ENCODE assay signal across 18 mouse cellular contexts in the genomic region with DNA sequence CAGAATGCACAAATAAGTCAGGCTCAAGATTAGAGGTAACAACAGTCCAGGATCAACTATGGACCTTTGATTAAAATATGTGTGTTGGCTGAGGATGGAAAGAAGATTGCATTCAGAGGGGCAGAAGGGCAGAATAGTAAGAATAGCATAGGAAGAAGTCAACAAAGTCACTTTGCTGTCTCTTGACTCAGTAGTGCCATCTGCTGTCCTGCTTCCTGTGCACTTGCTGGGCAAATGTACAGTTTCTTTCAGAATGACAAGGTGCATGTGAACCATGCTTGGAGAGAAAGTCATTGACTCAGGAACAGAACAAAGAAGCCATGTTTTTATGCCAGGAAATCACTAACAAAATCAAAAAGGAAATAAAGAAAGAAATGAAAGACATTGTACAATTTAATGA. TPM values are rescaled to one million over a fixed set of nuclear protein-coding genes. Genes with fewer than 3 reads are reported as not detected.
A peak's percentile ranks its signal among the peaks of the same experiment; 100 is the strongest.
DNase-seq lines count a peak whose midpoint lies in the region; ATAC-seq and TF ChIP-seq lines count a peak whose summit lies in the region.
"Had no signal": no experiment of that assay in that cellular context is flagged by ENCODE, and none has a peak within 500 bp of the region (broad histone marks: within the 10 kb centered on the region; RNA-seq: fewer than 3 reads in every experiment).

No protein-coding gene starts in this region.

- no peak overlapping the region for H3K4me2 ChIP-seq in forebrain, embryonic 12.5 days
- H3K4me2 ChIP-seq: neural tube, embryonic 12.5 days had no signal

- no peak overlapping the region for H3K27ac ChIP-seq in heart, adult 2 months
- no peak overlapping the region for H3K27ac ChIP-seq in forebrain, embryonic 12.5 days
- H3K27ac ChIP-seq: embryonic facial prominence, embryonic 10.5 days; heart, embryonic 10.5 days; liver, embryonic 14.5 days; neural tube, embryonic 12.5 days had no signal

- intact Hi-C loops in heart, adult 2 months (cut with DNase I) = no loop called here

- no peaks in the 10 kb centered on the region for H3K36me3 ChIP-seq in heart, adult 2 months (ENCODE audit: control insufficient read depth, insufficient read depth, low read length)
- H3K36me3 ChIP-seq in forebrain, embryonic 12.5 days (replicated peaks) = no peaks in the 10 kb centered on the region
- H3K36me3 ChIP-seq: embryonic facial prominence, embryonic 10.5 days; heart, embryonic 10.5 days; neural tube, embryonic 12.5 days had no signal

- no peaks in the 10 kb centered on the region for H3K4me1 ChIP-seq in heart, adult 2 months (ENCODE audit: control insufficient read depth, insufficient read depth, low read length)
- no peaks in the 10 kb centered on the region for H3K4me1 ChIP-seq in forebrain, embryonic 12.5 days
- H3K4me1 ChIP-seq: embryonic facial prominence, embryonic 10.5 days; heart, embryonic 10.5 days; neural tube, embryonic 12.5 days had no signal

- TF ChIP-seq EP300 in heart, adult 2 months (IDR thresholded peaks at IDR 0.05; ENCODE audit: insufficient read depth, low read depth, low read length) = no peak

- no peak for DNase-seq in heart, adult 2 months
- DNase-seq in heart, postnatal 4 days = no peak
- peak; percentile 7 to 43 for DNase-seq in left cerebral cortex, adult 18-20 months (ENCODE audit: low spot score in 2 of 2)
- no peak for DNase-seq in left cerebral cortex, adult 8-10 months (ENCODE audit: low spot score in 2 of 2)
- DNase-seq in 416B (ENCODE audit: low read depth) = peak; percentile 40
- DNase-seq in adrenal gland, postnatal 10 days = peak; percentile 41
- DNase-seq in thymus, postnatal 14 days = no peak
- DNase-seq: cerebellum, adult 9-10 months; heart, postnatal 36 days had no signal

- no peaks in the 10 kb centered on the region for H3K27me3 ChIP-seq in heart, adult 2 months (ENCODE audit: control insufficient read depth, insufficient read depth, low read length)
- H3K27me3 ChIP-seq in forebrain, embryonic 12.5 days = no peaks in the 10 kb centered on the region
- H3K27me3 ChIP-seq: neural tube, embryonic 12.5 days had no signal

- no peak overlapping the region for H3K4me3 ChIP-seq in heart, adult 2 months
- no peak overlapping the region for H3K4me3 ChIP-seq in forebrain, embryonic 12.5 days (replicated peaks)
- H3K4me3 ChIP-seq: embryonic facial prominence, embryonic 10.5 days; heart, embryonic 10.5 days; neural tube, embryonic 12.5 days had no signal

- TF ChIP-seq CTCF in heart, adult 2 months (IDR thresholded peaks at IDR 0.05) = 0 out of 2 replicates have a peak, but pooled peaks have one; percentile 16

- H3K9ac ChIP-seq in heart, adult 2 months (ENCODE audit: low read depth, low read length) = no peak overlapping the region
- no peak overlapping the region for H3K9ac ChIP-seq in forebrain, embryonic 12.5 days
- H3K9ac ChIP-seq: liver, embryonic 14.5 days; neural tube, embryonic 12.5 days had no signal

- ATAC-seq in forebrain, embryonic 12.5 days (ENCODE audit: low FRiP score) = no peak
- ATAC-seq: midbrain, embryonic 16.5 days had no signal

- TF ChIP-seq POLR2A in heart, adult 2 months (IDR thresholded peaks at IDR 0.05; ENCODE audit: insufficient read depth, low read depth, low read length) = no peak

- H3K79me2 ChIP-seq in heart, adult 2 months (replicated peaks; ENCODE audit: control insufficient read depth, insufficient read depth, low read length) = no peaks in the 10 kb centered on the region

- H3K9me3 ChIP-seq in forebrain, embryonic 12.5 days = peaks cover 11% of the 10 kb centered on the region

RNA-seq across cellular contexts. Expression of gene Defb8, which starts 40.2 kb away (rescaled TPM):
- not detected for total RNA-seq in heart, adult 2 months (2021)
- polyA plus RNA-seq in heart, adult 2 months (2012; rRNA removed) = not detected in 2 replicates
- not detected for total RNA-seq in heart, postnatal 4 days (2021)
- not detected for total RNA-seq in left cerebral cortex, adult 18-20 months (2021)
- total RNA-seq in left cerebral cortex, adult 8-10 months (2022) = not detected
- not detected for total RNA-seq in adrenal gland, postnatal 10 days (2021)
- not detected in 2 replicates for polyA plus RNA-seq in forebrain, embryonic 12.5 days (2016; fragmentation: Nextera tagmentation; extraction: Ambion mirVana)
- total RNA-seq: heart, postnatal 36 days; left cerebral cortex, postnatal 14 days had no signal
- polyA plus RNA-seq: embryonic facial prominence, embryonic 10.5 days; heart, embryonic 10.5 days; liver, embryonic 14.5 days; midbrain, embryonic 16.5 days; neural tube, embryonic 12.5 days; stomach, embryonic 14.5 days; urinary bladder, adult 2 months had no signal

Comparison
In these comparisons a context has a peak if more than half of its experiments do, and no peak if none do; other contexts are left out.
1. DNase-seq: peak in left cerebral cortex, adult 18-20 months (2 of 2), 416B (single experiment) and adrenal gland, postnatal 10 days (single experiment); none in heart, adult 2 months (0 of 2), heart, postnatal 4 days (single experiment), left cerebral cortex, adult 8-10 months (0 of 2) and thymus, postnatal 14 days (single experiment).